Mouse (Mus musculus): ENCODE data around the gene Fbxw7. TPM values are rescaled to one million over a fixed set of nuclear protein-coding genes. Genes with fewer than 3 reads are reported as not detected.
A peak's percentile ranks its signal among the peaks of the same experiment; 100 is the strongest.

The Fbxw7 gene
- polyA plus RNA-seq, 1 experiment from 2014 or later = 8.9 TPM

- Histone ChIP-seq H3K9me3 (ENCODE audit: control insufficient read depth, low read length) (no peaks in the 10 kb centered on the region), H3K9ac (ENCODE audit: low read length) (peak overlapping the region; percentile 81), H3K4me1 (ENCODE audit: control insufficient read depth in 2 of 2, insufficient read depth in 2 of 2, low read length in 2 of 2) (peaks cover 2 to 18% of the 10 kb centered on the region in 2 experiments; a peak in 2 of 4 replicates), H3K4me2 (ENCODE audit: low read length) (peak overlapping the region; percentile 93), H3K36me3 (ENCODE audit: control insufficient read depth, insufficient read depth, low read length) (peaks cover 2% of the 10 kb centered on the region; the same call in 1 of the 2 replicates), H3K27ac (replicated peaks in 1 of 2; ENCODE audit: control insufficient read depth in 1 of 2, insufficient read depth in 1 of 2, low read depth in 2 of 2, low read length in 2 of 2) (peak overlapping the region; percentile 57 to 95), H3K4me3 (ENCODE audit: control insufficient read depth in 1 of 2, insufficient read depth in 1 of 2, low read depth in 1 of 2, low read length in 2 of 2) (peak overlapping the region; percentile 74 to 90), H3K27me3 (ENCODE audit: control insufficient read depth, insufficient read depth, low read length) (no peaks in the 10 kb centered on the region)
- ATAC-seq (ENCODE audit: insufficient number of reproducible peaks, insufficient read depth, low FRiP score, low read depth) = 0 out of 2 replicates have a peak, but pooled peaks have one; percentile 4
- WGBS = under 1% methylated on average over 29 of the region's 29 CpGs
Measured at GRCm38 (mm10) chr3:84813436-84814156, 1.5 kb upstream of the Fbxw7 start.

GRCm38 (mm10) chr3:84814157-84814761 lies 809 bp upstream of the Fbxw7 start:
- peak overlapping the region; percentile 74 to 90 for H3K4me3 ChIP-seq (ENCODE audit: control insufficient read depth in 1 of 2, insufficient read depth in 1 of 2, low read depth in 1 of 2, low read length in 2 of 2)
- peaks cover 4% of the 10 kb centered on the region; the same call in 1 of the 2 replicates for H3K36me3 ChIP-seq (ENCODE audit: control insufficient read depth, insufficient read depth, low read length)
- no peaks in the 10 kb centered on the region for H3K9me3 ChIP-seq (ENCODE audit: control insufficient read depth, low read length)
- peak; percentile 94 for ATAC-seq (ENCODE audit: insufficient number of reproducible peaks, insufficient read depth, low FRiP score, low read depth)
- peak overlapping the region; percentile 93 for H3K4me2 ChIP-seq (ENCODE audit: low read length)
- WGBS = under 1% methylated on average over 58 of the region's 60 CpGs
- peak overlapping the region; percentile 86 for H3K9ac ChIP-seq (ENCODE audit: low read length)
- peak overlapping the region; percentile 80 to 95 for H3K27ac ChIP-seq (replicated peaks in 1 of 2; ENCODE audit: control insufficient read depth in 1 of 2, insufficient read depth in 1 of 2, low read depth in 2 of 2, low read length in 2 of 2)
- H3K4me1 ChIP-seq (ENCODE audit: control insufficient read depth in 2 of 2, insufficient read depth in 2 of 2, low read length in 2 of 2) = peaks cover 2 to 18% of the 10 kb centered on the region in 2 experiments; a peak in 2 of 4 replicates
- H3K27me3 ChIP-seq (ENCODE audit: control insufficient read depth, insufficient read depth, low read length) = no peaks in the 10 kb centered on the region

GRCm38 (mm10) chr3:84815461-84815860 lies 393 bp downstream of the Fbxw7 start:
- no peak for ATAC-seq (ENCODE audit: insufficient number of reproducible peaks, insufficient read depth, low FRiP score, low read depth)
- H3K9ac ChIP-seq (ENCODE audit: low read length) = peak overlapping the region; percentile 86
- peak overlapping the region; percentile 74 to 90 for H3K4me3 ChIP-seq (ENCODE audit: control insufficient read depth in 1 of 2, insufficient read depth in 1 of 2, low read depth in 1 of 2, low read length in 2 of 2)
- H3K4me1 ChIP-seq (ENCODE audit: control insufficient read depth in 2 of 2, insufficient read depth in 2 of 2, low read length in 2 of 2) = peaks cover 2 to 18% of the 10 kb centered on the region in 2 experiments; a peak in 2 of 4 replicates
- H3K36me3 ChIP-seq (ENCODE audit: control insufficient read depth, insufficient read depth, low read length) = peaks cover 4% of the 10 kb centered on the region; the same call in 1 of the 2 replicates
- no peaks in the 10 kb centered on the region for H3K27me3 ChIP-seq (ENCODE audit: control insufficient read depth, insufficient read depth, low read length)
- H3K27ac ChIP-seq (replicated peaks in 1 of 2; ENCODE audit: control insufficient read depth in 1 of 2, insufficient read depth in 1 of 2, low read depth in 2 of 2, low read length in 2 of 2) = peak overlapping the region; percentile 61 to 95
- WGBS = under 1% methylated on average over 27 of the region's 29 CpGs
- H3K9me3 ChIP-seq (ENCODE audit: control insufficient read depth, low read length) = no peaks in the 10 kb centered on the region
- H3K4me2 ChIP-seq (ENCODE audit: low read length) = peak overlapping the region; percentile 93

- peaks cover 2 to 18% of the 10 kb centered on the region in 2 experiments; a peak in 2 of 4 replicates for H3K4me1 ChIP-seq (ENCODE audit: control insufficient read depth in 2 of 2, insufficient read depth in 2 of 2, low read length in 2 of 2)
- 60% methylated on average over 1 of the region's 1 CpGs for WGBS
- no peaks in the 10 kb centered on the region for H3K9me3 ChIP-seq (ENCODE audit: control insufficient read depth, low read length)
- H3K27me3 ChIP-seq (ENCODE audit: control insufficient read depth, insufficient read depth, low read length) = no peaks in the 10 kb centered on the region
- H3K9ac ChIP-seq (ENCODE audit: low read length) = no peak overlapping the region
- H3K4me3 ChIP-seq (ENCODE audit: control insufficient read depth in 1 of 2, insufficient read depth in 1 of 2, low read depth in 1 of 2, low read length in 2 of 2) = no peak overlapping the region
- no peak overlapping the region for H3K27ac ChIP-seq (replicated peaks in 1 of 2; ENCODE audit: control insufficient read depth in 1 of 2, insufficient read depth in 1 of 2, low read depth in 2 of 2, low read length in 2 of 2)
- H3K36me3 ChIP-seq (ENCODE audit: control insufficient read depth, insufficient read depth, low read length) = peaks cover 4% of the 10 kb centered on the region; the same call in 1 of the 2 replicates
- H3K4me2 ChIP-seq (ENCODE audit: low read length) = no peak overlapping the region
- ATAC-seq (ENCODE audit: insufficient number of reproducible peaks, insufficient read depth, low FRiP score, low read depth) = no peak
Measured at GRCm38 (mm10) chr3:84816951-84817350, 1.9 kb downstream of the Fbxw7 start.

GRCm38 (mm10) chr3:84820654-84821201 lies 5.7 kb downstream of the Fbxw7 start:
- no peak for ATAC-seq (ENCODE audit: insufficient number of reproducible peaks, insufficient read depth, low FRiP score, low read depth)
- Histone ChIP-seq H3K27me3 (ENCODE audit: control insufficient read depth, insufficient read depth, low read length) (no peaks in the 10 kb centered on the region), H3K36me3 (ENCODE audit: control insufficient read depth, insufficient read depth, low read length) (peaks cover 4% of the 10 kb centered on the region; the same call in 1 of the 2 replicates), H3K9me3 (ENCODE audit: control insufficient read depth, low read length) (no peaks in the 10 kb centered on the region), H3K4me3 (ENCODE audit: control insufficient read depth in 1 of 2, insufficient read depth in 1 of 2, low read depth in 1 of 2, low read length in 2 of 2) (no peak overlapping the region), H3K9ac (ENCODE audit: low read length) (no peak overlapping the region), H3K4me2 (ENCODE audit: low read length) (no peak overlapping the region), H3K27ac (replicated peaks in 1 of 2; ENCODE audit: control insufficient read depth in 1 of 2, insufficient read depth in 1 of 2, low read depth in 2 of 2, low read length in 2 of 2) (no peak overlapping the region), H3K4me1 (ENCODE audit: control insufficient read depth in 2 of 2, insufficient read depth in 2 of 2, low read length in 2 of 2) (peaks cover 0 to 12% of the 10 kb centered on the region in 2 experiments; a peak in 2 of 4 replicates)
- 72% methylated on average over 2 of the region's 2 CpGs for WGBS

GRCm38 (mm10) chr3:84825990-84826389 lies 10.9 kb downstream of the Fbxw7 start:
- Histone ChIP-seq H3K36me3 (ENCODE audit: control insufficient read depth, insufficient read depth, low read length) (no peaks in the 10 kb centered on the region), H3K9ac (ENCODE audit: low read length) (0 out of 2 replicates have a peak overlapping the region, but pooled peaks have one; percentile 27), H3K4me1 (ENCODE audit: control insufficient read depth in 2 of 2, insufficient read depth in 2 of 2, low read length in 2 of 2) (peaks cover 2 to 10% of the 10 kb centered on the region in 2 experiments; a peak in 2 of 4 replicates), H3K9me3 (ENCODE audit: control insufficient read depth, low read length) (no peaks in the 10 kb centered on the region), H3K27me3 (ENCODE audit: control insufficient read depth, insufficient read depth, low read length) (no peaks in the 10 kb centered on the region), H3K4me3 (ENCODE audit: control insufficient read depth in 1 of 2, insufficient read depth in 1 of 2, low read depth in 1 of 2, low read length in 2 of 2) (no peak overlapping the region), H3K27ac (replicated peaks in 1 of 2; ENCODE audit: control insufficient read depth in 1 of 2, insufficient read depth in 1 of 2, low read depth in 2 of 2, low read length in 2 of 2) (peak overlapping the region in 1 of 2 experiments; percentile 37; a peak in 1 of 4 replicates), H3K4me2 (ENCODE audit: low read length) (peak overlapping the region; percentile 49)
- ATAC-seq (ENCODE audit: insufficient number of reproducible peaks, insufficient read depth, low FRiP score, low read depth) = no peak
- WGBS = 36% methylated on average over 5 of the region's 5 CpGs

- H3K4me3 ChIP-seq (ENCODE audit: control insufficient read depth in 1 of 2, insufficient read depth in 1 of 2, low read depth in 1 of 2, low read length in 2 of 2) = no peak overlapping the region; a peak in 1 of 4 replicates
- WGBS = 24% methylated on average over 3 of the region's 3 CpGs
Measured at GRCm38 (mm10) chr3:84826405-84826804, 11.3 kb downstream of the Fbxw7 start.

More at GRCm38 (mm10) chr3:84826405-84826804, 11.3 kb downstream of the Fbxw7 start:
- Histone ChIP-seq H3K27ac (replicated peaks in 1 of 2; ENCODE audit: control insufficient read depth in 1 of 2, insufficient read depth in 1 of 2, low read depth in 2 of 2, low read length in 2 of 2) (peak overlapping the region in 1 of 2 experiments; percentile 37; a peak in 1 of 4 replicates), H3K4me1 (ENCODE audit: control insufficient read depth in 2 of 2, insufficient read depth in 2 of 2, low read length in 2 of 2) (peaks cover 2 to 10% of the 10 kb centered on the region in 2 experiments; a peak in 2 of 4 replicates), H3K27me3 (ENCODE audit: control insufficient read depth, insufficient read depth, low read length) (no peaks in the 10 kb centered on the region), H3K36me3 (ENCODE audit: control insufficient read depth, insufficient read depth, low read length) (no peaks in the 10 kb centered on the region), H3K9me3 (ENCODE audit: control insufficient read depth, low read length) (no peaks in the 10 kb centered on the region), H3K4me2 (ENCODE audit: low read length) (peak overlapping the region; percentile 49), H3K9ac (ENCODE audit: low read length) (no peak overlapping the region)
- ATAC-seq (ENCODE audit: insufficient number of reproducible peaks, insufficient read depth, low FRiP score, low read depth) = no peak
